Mouse (Mus musculus) bone marrow, adult 2 months (tissue): Measurements from ENCODE around the gene Sox10.

Experiments used
- CTCF ChIP-seq: fragments of 200-500 bp; IDR thresholded peaks from 2 replicates; pipeline ENCODE4 v1.5.1; 2011; ENCODE audit warnings: low read length, control low read depth; ENCODE audit not compliant: control insufficient read depth, insufficient read depth
- POLR2A ChIP-seq: fragments of 200-500 bp; IDR thresholded peaks from 2 replicates; pipeline ENCODE4 v1.6.1; 2011; ENCODE audit warnings: low read depth, mild to moderate bottlenecking, control low read depth, low read length, borderline replicate concordance; ENCODE audit not compliant: control insufficient read depth

DNA sequence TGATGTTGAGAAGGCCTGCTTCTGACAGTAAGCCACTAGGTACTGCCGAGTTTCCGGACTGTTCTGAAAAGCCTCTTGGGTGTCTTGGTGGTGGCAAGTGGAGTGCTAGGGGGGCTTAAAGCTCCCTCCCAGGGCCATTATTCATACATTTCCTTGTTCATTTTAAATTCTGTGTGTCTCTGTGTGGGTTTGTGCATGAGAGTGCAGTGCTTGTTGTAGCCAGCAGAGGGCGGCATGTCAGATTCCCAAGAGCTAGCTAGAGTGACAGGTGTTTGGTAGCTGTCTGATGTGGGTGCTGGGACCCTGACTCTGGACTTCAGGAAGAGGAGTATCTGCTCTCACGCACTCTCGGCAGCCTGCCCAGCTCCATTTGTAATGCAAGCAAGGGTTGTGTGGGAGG lies 36.8 kb downstream of the Sox10 start:
- TF ChIP-seq POLR2A = no peak
- TF ChIP-seq CTCF = peak; percentile 54
